Mouse (Mus musculus): ENCODE measurements around the gene Tbc1d10a. TPM values are rescaled to one million over a fixed set of nuclear protein-coding genes. Genes with fewer than 3 reads are reported as not detected.

Gene Tbc1d10a
- polyA plus RNA-seq, 1 experiment from 2014 or later: 20.5 TPM

DNA sequence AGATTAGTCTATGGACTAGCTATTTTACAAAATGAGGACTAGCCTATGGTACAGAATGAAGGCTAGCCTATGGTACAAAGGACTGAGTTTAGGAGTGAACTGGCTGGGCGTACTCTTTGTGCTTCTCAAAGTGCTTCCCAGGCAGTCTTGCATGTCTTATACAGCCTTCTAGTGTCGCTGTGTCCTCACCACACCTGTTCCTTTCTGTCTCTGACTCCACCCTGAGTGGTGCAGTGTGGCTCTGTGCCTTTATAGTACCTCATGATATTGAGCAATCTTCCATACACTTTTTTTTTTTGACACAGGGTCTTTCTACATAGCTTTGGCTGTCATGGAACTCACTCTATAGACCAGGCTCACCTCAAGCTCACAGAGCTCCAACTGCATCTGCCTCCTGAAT is 44.8 kb downstream of the Tbc1d10a start:
- H3K9me3 ChIP-seq (ENCODE audit: control insufficient read depth, low read length): no peaks in the 10 kb centered on the region
- H3K4me1 ChIP-seq (ENCODE audit: control insufficient read depth, insufficient read depth, low read length): 0 out of 2 replicates have a peak, but pooled peaks cover 4% of the 10 kb centered on the region
- WGBS: 85% methylated on average over 2 of the region's 2 CpGs
- H3K36me3 ChIP-seq (ENCODE audit: control insufficient read depth, insufficient read depth, low read length): no peaks in the 10 kb centered on the region
- no peak overlapping the region for H3K9ac ChIP-seq (ENCODE audit: low read length)
- H3K27ac ChIP-seq (replicated peaks; ENCODE audit: low read depth, low read length): no peak overlapping the region
- no peak overlapping the region for H3K4me2 ChIP-seq (ENCODE audit: low read depth, severe bottlenecking)
- no peak overlapping the region for H3K4me3 ChIP-seq (ENCODE audit: low read depth, low read length)
- H3K27me3 ChIP-seq (ENCODE audit: control insufficient read depth, insufficient read depth, low read length): no peaks in the 10 kb centered on the region
- ATAC-seq (ENCODE audit: insufficient number of reproducible peaks, low FRiP score, low TSS enrichment, low read depth): no peak
- DNase-seq (ENCODE audit: low spot score): no peak

DNA sequence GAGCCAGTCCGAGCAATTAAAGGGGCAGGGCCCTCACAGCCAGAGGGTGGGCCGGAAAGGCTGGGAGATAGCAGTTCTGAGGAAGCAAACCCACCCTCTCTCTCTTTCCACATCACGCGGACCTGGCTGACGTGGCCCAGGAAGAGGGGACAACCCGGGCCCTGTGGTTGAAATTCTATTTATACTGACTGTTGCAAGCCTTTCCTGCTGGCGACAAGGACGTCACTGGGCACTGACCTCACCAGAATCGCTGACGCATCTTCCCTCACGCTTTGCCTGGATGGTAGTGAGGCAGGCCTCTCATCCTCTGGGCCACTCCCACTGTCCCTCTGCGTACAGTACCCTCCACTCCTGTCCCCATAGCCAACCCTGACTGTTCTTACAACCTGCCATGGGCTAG is 46.1 kb downstream of the Tbc1d10a start:
- WGBS: 76% methylated on average over 12 of the region's 12 CpGs
- DNase-seq (ENCODE audit: low spot score): no peak
- H3K9ac ChIP-seq (ENCODE audit: low read length): no peak overlapping the region
- H3K9me3 ChIP-seq (ENCODE audit: control insufficient read depth, low read length): no peaks in the 10 kb centered on the region
- no peak for ATAC-seq (ENCODE audit: insufficient number of reproducible peaks, low FRiP score, low TSS enrichment, low read depth)
- H3K27me3 ChIP-seq (ENCODE audit: control insufficient read depth, insufficient read depth, low read length): no peaks in the 10 kb centered on the region
- H3K27ac ChIP-seq (replicated peaks; ENCODE audit: low read depth, low read length): no peak overlapping the region
- no peaks in the 10 kb centered on the region for H3K36me3 ChIP-seq (ENCODE audit: control insufficient read depth, insufficient read depth, low read length)
- no peak overlapping the region for H3K4me2 ChIP-seq (ENCODE audit: low read depth, severe bottlenecking)
- 0 out of 2 replicates have a peak, but pooled peaks cover 4% of the 10 kb centered on the region for H3K4me1 ChIP-seq (ENCODE audit: control insufficient read depth, insufficient read depth, low read length)
- no peak overlapping the region for H3K4me3 ChIP-seq (ENCODE audit: low read depth, low read length)

DNA sequence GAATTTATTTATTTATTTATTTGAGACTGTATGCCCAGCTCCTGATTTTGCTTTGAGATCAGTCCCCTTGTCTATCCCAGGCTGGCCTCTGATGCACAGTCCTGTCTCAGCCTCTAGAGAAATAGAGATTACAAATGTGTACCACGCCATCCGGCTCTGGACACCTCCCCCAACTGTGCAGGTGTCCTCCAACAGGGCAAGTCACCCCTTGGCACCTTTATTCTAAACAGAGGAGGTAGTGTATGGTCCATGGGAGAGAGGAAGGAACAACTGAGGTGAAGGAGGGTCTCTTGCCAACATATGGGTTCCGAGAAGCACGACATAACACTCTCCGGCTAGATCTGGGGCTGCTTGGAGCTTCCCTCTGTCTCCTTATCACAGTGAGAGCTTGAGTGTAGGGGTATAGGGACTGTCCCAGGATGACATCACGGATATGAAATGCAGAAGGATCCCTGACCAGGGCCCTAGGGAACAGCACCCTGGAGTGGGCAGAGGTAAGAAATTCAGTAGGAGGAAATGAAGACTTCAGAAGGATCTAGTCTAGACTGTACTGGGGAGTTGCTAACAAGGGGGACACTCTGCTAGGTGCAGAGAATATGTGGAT is 48.6 kb downstream of the Tbc1d10a start:
- H3K4me3 ChIP-seq (ENCODE audit: low read depth, low read length): no peak overlapping the region
- H3K4me1 ChIP-seq (ENCODE audit: control insufficient read depth, insufficient read depth, low read length): no peaks in the 10 kb centered on the region
- ATAC-seq (ENCODE audit: insufficient number of reproducible peaks, low FRiP score, low TSS enrichment, low read depth) (no peak), DNase-seq (ENCODE audit: low spot score) (no peak)
- H3K9me3 ChIP-seq (ENCODE audit: control insufficient read depth, low read length): no peaks in the 10 kb centered on the region
- 85% methylated on average over 6 of the region's 6 CpGs for WGBS
- H3K4me2 ChIP-seq (ENCODE audit: low read depth, severe bottlenecking): no peak overlapping the region
- H3K27ac ChIP-seq (replicated peaks; ENCODE audit: low read depth, low read length): no peak overlapping the region
- no peak overlapping the region for H3K9ac ChIP-seq (ENCODE audit: low read length)
- H3K27me3 ChIP-seq (ENCODE audit: control insufficient read depth, insufficient read depth, low read length): no peaks in the 10 kb centered on the region
- no peaks in the 10 kb centered on the region for H3K36me3 ChIP-seq (ENCODE audit: control insufficient read depth, insufficient read depth, low read length)

DNA sequence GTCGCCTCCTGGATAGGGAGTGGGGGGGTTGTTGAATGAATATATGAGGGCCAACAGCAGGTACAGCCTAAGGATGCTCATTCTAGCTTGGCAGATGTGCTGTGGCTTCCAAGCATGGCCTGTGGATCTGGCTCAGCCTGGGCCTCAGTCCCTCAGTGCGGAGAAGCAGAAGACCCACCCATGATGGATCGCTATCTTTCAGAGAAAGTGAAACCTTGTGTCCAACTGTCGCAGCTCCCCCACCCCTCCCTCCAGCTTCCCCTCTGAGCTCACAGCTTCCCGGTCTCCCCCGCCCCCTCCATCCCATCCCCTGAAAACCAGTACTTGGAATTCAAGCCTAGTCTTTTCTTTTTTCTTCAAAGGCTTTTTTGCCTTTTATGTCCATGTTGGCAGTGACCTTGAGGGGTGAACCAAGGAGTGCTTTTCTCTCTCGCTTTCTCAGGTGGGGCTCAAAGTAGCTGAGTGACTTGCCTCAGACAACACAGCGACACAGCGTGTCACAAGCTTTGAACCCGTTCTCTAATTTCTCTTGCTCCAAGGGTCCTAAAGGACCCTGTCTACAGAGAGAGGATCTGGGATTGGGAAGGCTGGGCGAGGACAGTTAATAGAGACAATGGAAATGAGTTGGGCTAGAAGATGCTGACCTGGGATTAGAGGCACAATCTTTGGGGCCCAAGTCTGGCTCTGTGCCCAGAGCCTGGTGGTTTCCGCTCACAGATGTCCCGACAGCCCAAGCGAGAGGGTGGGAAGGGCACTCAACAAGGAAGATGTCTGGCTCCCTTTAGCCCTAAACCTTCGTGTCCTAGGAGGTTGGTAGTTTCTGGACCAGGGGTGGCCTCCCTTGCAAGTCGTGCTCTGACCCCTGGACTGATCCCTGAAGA is 49.3 kb downstream of the Tbc1d10a start, which contains the start of gene Osm:
TSS of gene Osm (plus strand) at position 756 of the 881 bp plus-strand sequence.
- H3K27me3 ChIP-seq (ENCODE audit: control insufficient read depth, insufficient read depth, low read length): no peaks in the 10 kb centered on the region
- no peak within 1 kb of the TSS for H3K4me2 ChIP-seq (ENCODE audit: low read depth, severe bottlenecking)
- no peak within 1 kb of the TSS for H3K27ac ChIP-seq (replicated peaks; ENCODE audit: low read depth, low read length)
- no peak within 1 kb of the TSS for H3K4me3 ChIP-seq (ENCODE audit: low read depth, low read length)
- DNase-seq (ENCODE audit: low spot score) (no peak), ATAC-seq (ENCODE audit: insufficient number of reproducible peaks, low FRiP score, low TSS enrichment, low read depth) (no peak)
- no peak within 1 kb of the TSS for H3K9ac ChIP-seq (ENCODE audit: low read length)
- H3K4me1 ChIP-seq (ENCODE audit: control insufficient read depth, insufficient read depth, low read length): no peaks in the 10 kb centered on the region
- H3K9me3 ChIP-seq (ENCODE audit: control insufficient read depth, low read length): no peaks in the 10 kb centered on the region
- no peaks in the 10 kb centered on the region for H3K36me3 ChIP-seq (ENCODE audit: control insufficient read depth, insufficient read depth, low read length)
- 75% methylated on average over 16 of the region's 16 CpGs for WGBS

DNA sequence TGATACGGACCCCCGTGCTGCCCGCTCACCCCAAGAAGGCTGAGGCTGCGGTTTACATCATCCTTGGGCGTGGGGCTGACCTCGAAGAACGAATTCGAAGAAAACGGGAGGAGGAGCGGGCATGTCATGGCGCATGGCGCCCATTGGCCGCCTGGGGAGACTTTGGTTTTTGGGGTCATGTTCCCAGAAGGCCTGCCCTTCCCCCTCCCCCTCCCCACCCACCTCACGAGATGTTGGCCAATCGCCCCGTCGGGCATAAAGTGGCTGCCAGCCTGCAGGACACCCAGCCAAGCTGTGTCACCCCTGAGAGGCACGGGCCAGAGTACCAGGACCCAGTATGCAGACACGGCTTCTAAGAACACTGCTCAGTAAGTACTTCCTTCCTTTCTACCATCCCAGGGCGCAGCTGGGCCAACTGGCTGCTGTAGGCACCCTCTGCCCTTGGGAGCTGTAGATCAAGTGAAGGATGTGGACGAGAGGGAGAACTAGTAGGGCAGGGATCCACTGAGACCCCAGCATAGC is 50.0 kb downstream of the Tbc1d10a start:
- no peaks in the 10 kb centered on the region for H3K36me3 ChIP-seq (ENCODE audit: control insufficient read depth, insufficient read depth, low read length)
- H3K27me3 ChIP-seq (ENCODE audit: control insufficient read depth, insufficient read depth, low read length): no peaks in the 10 kb centered on the region
- no peak overlapping the region for H3K9ac ChIP-seq (ENCODE audit: low read length)
- ATAC-seq (ENCODE audit: insufficient number of reproducible peaks, low FRiP score, low TSS enrichment, low read depth): no peak
- H3K27ac ChIP-seq (replicated peaks; ENCODE audit: low read depth, low read length): no peak overlapping the region
- no peak overlapping the region for H3K4me3 ChIP-seq (ENCODE audit: low read depth, low read length)
- no peak overlapping the region for H3K4me2 ChIP-seq (ENCODE audit: low read depth, severe bottlenecking)
- H3K9me3 ChIP-seq (ENCODE audit: control insufficient read depth, low read length): no peaks in the 10 kb centered on the region
- no peak for DNase-seq (ENCODE audit: low spot score)
- WGBS: 92% methylated on average over 21 of the region's 21 CpGs
- no peaks in the 10 kb centered on the region for H3K4me1 ChIP-seq (ENCODE audit: control insufficient read depth, insufficient read depth, low read length)

DNA sequence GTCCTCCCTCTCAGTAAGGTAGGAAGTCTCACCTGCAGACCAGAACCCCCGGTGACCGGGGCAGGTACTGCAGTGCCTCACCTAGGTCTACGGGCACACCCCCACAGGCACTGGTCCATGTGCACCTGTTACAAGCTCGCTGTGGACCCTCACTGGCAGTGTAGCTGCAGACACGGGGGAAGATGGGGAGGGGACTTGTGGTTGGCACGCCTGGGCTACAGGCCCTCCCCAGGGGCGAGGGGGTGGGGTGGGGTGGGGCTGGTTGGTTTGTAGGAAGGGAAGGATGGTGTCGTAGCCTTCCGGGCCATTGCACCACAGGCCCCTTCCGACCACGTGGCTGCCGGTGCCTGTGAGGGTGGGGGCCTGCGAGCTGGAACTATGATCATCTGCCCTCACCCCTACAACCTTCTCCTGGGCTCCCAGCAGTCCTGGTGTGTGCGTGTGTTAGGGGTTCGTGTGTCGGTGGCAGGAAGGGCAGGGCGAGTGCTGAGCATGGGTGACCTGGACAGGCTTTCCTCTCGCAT is 50.9 kb downstream of the Tbc1d10a start:
- no peak for DNase-seq (ENCODE audit: low spot score)
- H3K4me1 ChIP-seq (ENCODE audit: control insufficient read depth, insufficient read depth, low read length): no peaks in the 10 kb centered on the region
- no peaks in the 10 kb centered on the region for H3K9me3 ChIP-seq (ENCODE audit: control insufficient read depth, low read length)
- no peak overlapping the region for H3K9ac ChIP-seq (ENCODE audit: low read length)
- no peak overlapping the region for H3K27ac ChIP-seq (replicated peaks; ENCODE audit: low read depth, low read length)
- ATAC-seq (ENCODE audit: insufficient number of reproducible peaks, low FRiP score, low TSS enrichment, low read depth): no peak
- 80% methylated on average over 18 of the region's 18 CpGs for WGBS
- no peak overlapping the region for H3K4me2 ChIP-seq (ENCODE audit: low read depth, severe bottlenecking)
- no peak overlapping the region for H3K4me3 ChIP-seq (ENCODE audit: low read depth, low read length)
- H3K27me3 ChIP-seq (ENCODE audit: control insufficient read depth, insufficient read depth, low read length): no peaks in the 10 kb centered on the region
- H3K36me3 ChIP-seq (ENCODE audit: control insufficient read depth, insufficient read depth, low read length): no peaks in the 10 kb centered on the region

DNA sequence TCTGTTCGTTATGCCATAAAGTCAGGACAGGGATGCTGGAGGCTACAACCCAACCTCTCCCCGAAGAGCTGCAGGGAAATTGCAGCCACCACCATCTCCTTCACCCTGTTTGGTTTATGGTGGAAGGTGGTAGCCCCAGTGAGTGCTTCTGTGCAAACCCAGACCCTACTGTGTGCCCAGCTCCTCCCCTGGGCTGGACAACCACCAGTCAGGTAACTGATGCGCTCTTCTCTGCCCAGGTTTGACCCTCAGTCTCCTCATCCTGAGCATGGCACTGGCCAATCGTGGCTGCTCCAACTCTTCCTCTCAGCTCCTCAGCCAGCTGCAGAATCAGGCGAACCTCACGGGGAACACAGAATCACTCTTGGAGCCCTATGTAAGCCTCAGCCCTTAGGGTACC is 51.6 kb downstream of the Tbc1d10a start:
- H3K4me1 ChIP-seq (ENCODE audit: control insufficient read depth, insufficient read depth, low read length): no peaks in the 10 kb centered on the region
- no peaks in the 10 kb centered on the region for H3K36me3 ChIP-seq (ENCODE audit: control insufficient read depth, insufficient read depth, low read length)
- ATAC-seq (ENCODE audit: insufficient number of reproducible peaks, low FRiP score, low TSS enrichment, low read depth): no peak
- no peak overlapping the region for H3K4me2 ChIP-seq (ENCODE audit: low read depth, severe bottlenecking)
- no peak for DNase-seq (ENCODE audit: low spot score)
- no peak overlapping the region for H3K4me3 ChIP-seq (ENCODE audit: low read depth, low read length)
- whole genome bisulfite sequencing: 87% methylated on average over 6 of the region's 6 CpGs
- no peak overlapping the region for H3K27ac ChIP-seq (replicated peaks; ENCODE audit: low read depth, low read length)
- H3K9me3 ChIP-seq (ENCODE audit: control insufficient read depth, low read length): no peaks in the 10 kb centered on the region
- H3K9ac ChIP-seq (ENCODE audit: low read length): no peak overlapping the region
- H3K27me3 ChIP-seq (ENCODE audit: control insufficient read depth, insufficient read depth, low read length): no peaks in the 10 kb centered on the region

DNA sequence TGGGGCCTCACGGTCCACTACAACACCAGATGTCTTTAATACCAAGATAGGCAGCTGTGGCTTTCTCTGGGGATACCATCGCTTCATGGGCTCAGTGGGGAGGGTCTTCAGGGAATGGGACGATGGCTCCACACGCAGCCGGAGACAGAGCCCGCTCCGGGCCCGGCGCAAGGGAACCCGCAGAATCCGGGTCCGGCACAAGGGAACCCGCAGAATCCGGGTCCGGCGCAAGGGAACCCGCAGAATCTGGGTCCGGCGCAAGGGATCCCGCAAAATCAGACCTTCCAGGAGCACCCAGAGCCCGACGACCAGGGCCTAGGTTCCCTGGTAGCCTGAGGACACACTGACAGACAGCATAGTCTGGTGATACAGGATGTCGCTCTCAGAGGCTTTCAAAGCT is 53.1 kb downstream of the Tbc1d10a start:
- no peak overlapping the region for H3K4me3 ChIP-seq (ENCODE audit: low read depth, low read length)
- no peak overlapping the region for H3K4me2 ChIP-seq (ENCODE audit: low read depth, severe bottlenecking)
- WGBS: 91% methylated on average over 23 of the region's 23 CpGs
- DNase-seq (ENCODE audit: low spot score): no peak
- ATAC-seq (ENCODE audit: insufficient number of reproducible peaks, low FRiP score, low TSS enrichment, low read depth): no peak
- H3K27me3 ChIP-seq (ENCODE audit: control insufficient read depth, insufficient read depth, low read length): no peaks in the 10 kb centered on the region
- no peak overlapping the region for H3K27ac ChIP-seq (replicated peaks; ENCODE audit: low read depth, low read length)
- no peaks in the 10 kb centered on the region for H3K9me3 ChIP-seq (ENCODE audit: control insufficient read depth, low read length)
- no peak overlapping the region for H3K9ac ChIP-seq (ENCODE audit: low read length)
- no peaks in the 10 kb centered on the region for H3K36me3 ChIP-seq (ENCODE audit: control insufficient read depth, insufficient read depth, low read length)
- no peaks in the 10 kb centered on the region for H3K4me1 ChIP-seq (ENCODE audit: control insufficient read depth, insufficient read depth, low read length)
